8 mouse cellular contexts compared by ENCODE assay signal in the genomic region with DNA sequence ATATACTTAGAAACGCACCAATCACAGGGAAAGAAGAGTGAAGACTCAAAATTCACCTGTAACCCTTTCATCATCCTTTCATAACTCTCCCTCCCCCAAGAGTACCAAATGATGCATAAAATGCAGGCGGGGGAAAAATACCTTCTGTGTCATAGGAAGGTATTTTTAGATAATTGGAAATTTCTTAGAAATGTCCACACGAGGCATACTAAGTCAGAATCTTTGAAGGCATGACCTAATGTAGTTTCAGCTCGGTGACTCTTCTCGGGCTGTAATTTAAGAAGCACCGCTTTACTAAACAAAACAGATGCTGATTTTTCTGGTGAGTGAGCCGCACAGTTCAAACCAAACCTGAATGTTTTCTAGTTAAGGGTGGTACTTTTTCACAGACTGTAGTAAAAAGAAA. TPM values are rescaled to one million over a fixed set of nuclear protein-coding genes. Genes with fewer than 3 reads are reported as not detected.
DNase-seq lines count a peak whose midpoint lies in the region; ATAC-seq and TF ChIP-seq lines count a peak whose summit lies in the region.

Gene Plscr1, plus strand, starts transcription at position 304 of the 406 bp plus-strand sequence.

- H3K36me3 ChIP-seq in heart, embryonic 12.5 days: no peaks in the 10 kb centered on the region
- no peaks in the 10 kb centered on the region for H3K36me3 ChIP-seq in liver, embryonic 11.5 days (ENCODE audit: control insufficient read depth, insufficient read depth, low read length)
- H3K36me3 ChIP-seq in stomach, embryonic 14.5 days (ENCODE audit: control insufficient read depth, insufficient read depth, low read length): no peaks in the 10 kb centered on the region

- H3K9me3 ChIP-seq in heart, embryonic 12.5 days (replicated peaks): no peaks in the 10 kb centered on the region
- no peaks in the 10 kb centered on the region for H3K9me3 ChIP-seq in liver, embryonic 11.5 days (ENCODE audit: control insufficient read depth, low read length)
- H3K9me3 ChIP-seq in stomach, embryonic 14.5 days (ENCODE audit: control insufficient read depth, low read depth, low read length): no peaks in the 10 kb centered on the region

- no peaks in the 10 kb centered on the region for H3K4me1 ChIP-seq in cerebellum, adult 2 months (ENCODE audit: control insufficient read depth, insufficient read depth, low read length)
- peaks cover 7% of the 10 kb centered on the region for H3K4me1 ChIP-seq in heart, embryonic 12.5 days (replicated peaks)
- H3K4me1 ChIP-seq in liver, embryonic 11.5 days (replicated peaks; ENCODE audit: control insufficient read depth, insufficient read depth, low read length): peaks cover 8% of the 10 kb centered on the region
- H3K4me1 ChIP-seq in stomach, embryonic 14.5 days (ENCODE audit: control insufficient read depth, insufficient read depth, low read length): peaks cover 8% of the 10 kb centered on the region

- H3K27ac ChIP-seq in cerebellum, adult 2 months (ENCODE audit: insufficient read depth, low read length): no peak within 1 kb of the TSS
- H3K27ac ChIP-seq in heart, embryonic 12.5 days (ENCODE audit: poor library complexity, severe bottlenecking): peak within 1 kb of the TSS; percentile 91
- H3K27ac ChIP-seq in liver, embryonic 11.5 days (ENCODE audit: low read depth, low read length): peak within 1 kb of the TSS; percentile 87
- H3K27ac ChIP-seq in stomach, embryonic 14.5 days (ENCODE audit: low read length): peak within 1 kb of the TSS; percentile 94

- no peak for TF ChIP-seq POLR2A in cerebellum, adult 2 months (IDR thresholded peaks at IDR 0.05; ENCODE audit: borderline replicate concordance, insufficient read depth, low read length)

- no peak for ATAC-seq in heart, embryonic 12.5 days (ENCODE audit: insufficient number of reproducible peaks, low FRiP score)
- no peak for ATAC-seq in liver, embryonic 11.5 days (replicated peaks; ENCODE audit: low FRiP score)
- no peak for ATAC-seq in stomach, embryonic 14.5 days (ENCODE audit: insufficient number of reproducible peaks, insufficient read depth, low FRiP score, low read depth)

- no peak for TF ChIP-seq CTCF in cerebellum, adult 2 months (IDR thresholded peaks at IDR 0.05; ENCODE audit: borderline replicate concordance, insufficient read depth, low read depth, low read length)

- no peaks in the 10 kb centered on the region; the same call in 1 of the 2 replicates for H3K27me3 ChIP-seq in cerebellum, adult 2 months (ENCODE audit: control insufficient read depth, insufficient read depth, low read length)
- no peaks in the 10 kb centered on the region for H3K27me3 ChIP-seq in heart, embryonic 12.5 days (replicated peaks)
- H3K27me3 ChIP-seq in liver, embryonic 11.5 days (replicated peaks; ENCODE audit: control insufficient read depth, insufficient read depth, low read length): no peaks in the 10 kb centered on the region
- H3K27me3 ChIP-seq in stomach, embryonic 14.5 days (ENCODE audit: control insufficient read depth, insufficient read depth, low read length): no peaks in the 10 kb centered on the region

- WGBS in cerebellum, adult 2 months: 42% methylated on average over 7 of the region's 7 CpGs
- 44% methylated on average over 7 of the region's 7 CpGs for WGBS in heart, embryonic 12.5 days
- 45% methylated on average over 7 of the region's 7 CpGs for WGBS in liver, embryonic 11.5 days
- WGBS in stomach, embryonic 14.5 days: 27% methylated on average over 7 of the region's 7 CpGs

- DNase-seq in cerebellum, adult 2 months: no peak
- DNase-seq in cerebellum, postnatal 10 days: no peak
- DNase-seq in MN1 (ENCODE audit: low spot score) (peak; percentile 37), adipocyte (ENCODE audit: low spot score) (no peak)
- no peak for DNase-seq in liver, embryonic 11.5 days (ENCODE audit: low spot score)
- no peak for DNase-seq in kidney, postnatal 14 days

- peak within 1 kb of the TSS; percentile 64 for H3K4me3 ChIP-seq in cerebellum, adult 2 months (replicated peaks; ENCODE audit: insufficient read depth, low read depth, low read length)
- H3K4me3 ChIP-seq in heart, embryonic 12.5 days: peak within 1 kb of the TSS; percentile 62
- peak within 1 kb of the TSS; percentile 73 for H3K4me3 ChIP-seq in liver, embryonic 11.5 days (ENCODE audit: low read depth, low read length)
- H3K4me3 ChIP-seq in stomach, embryonic 14.5 days (ENCODE audit: low read depth, low read length): peak within 1 kb of the TSS; percentile 65

- H3K9ac ChIP-seq in heart, embryonic 12.5 days: peak within 1 kb of the TSS; percentile 79
- H3K9ac ChIP-seq in liver, embryonic 11.5 days (ENCODE audit: low read depth, low read length): peak within 1 kb of the TSS; percentile 83
- H3K9ac ChIP-seq in stomach, embryonic 14.5 days (replicated peaks; ENCODE audit: low read depth, low read length): peak within 1 kb of the TSS; percentile 72

- H3K4me2 ChIP-seq in heart, embryonic 12.5 days: peak within 1 kb of the TSS; percentile 59
- peak within 1 kb of the TSS; percentile 72 for H3K4me2 ChIP-seq in liver, embryonic 11.5 days
- H3K4me2 ChIP-seq in stomach, embryonic 14.5 days (replicated peaks; ENCODE audit: low read depth, low read length): peak within 1 kb of the TSS; percentile 51

RNA-seq across cellular contexts. Expression of gene Plscr1, which starts in this region (rescaled TPM):
- 6.0 and 6.8 TPM in 2 replicates for polyA plus RNA-seq in cerebellum, adult 2 months (2012; rRNA removed)
- polyA plus RNA-seq in heart, embryonic 12.5 days (2016; fragmentation: Nextera tagmentation; extraction: Ambion mirVana): 41.0 and 41.9 TPM in 2 replicates
- polyA plus RNA-seq in liver, embryonic 11.5 days (2014; fragmentation: Nextera tagmentation; extraction: Ambion mirVana): 35.4 and 36.9 TPM in 2 replicates
- 51.4 and 60.1 TPM in 2 replicates for polyA plus RNA-seq in stomach, embryonic 14.5 days (2014; fragmentation: Nextera tagmentation; extraction: Ambion mirVana)
